Mouse (Mus musculus) stomach, embryonic 14.5 days (tissue): ENCODE data around the gene Tssk6. TPM values are rescaled to one million over a fixed set of nuclear protein-coding genes. Genes with fewer than 3 reads are reported as not detected.

Experiments
- ATAC-seq: fragments of 200-750 bp; cut with Nextera tagmentation; 2 replicates; pipeline ENCODE4 v1.8.0; 2017; ENCODE audit warnings: low read depth, moderate TSS enrichment; ENCODE audit not compliant: insufficient number of reproducible peaks, insufficient read depth, low FRiP score
- H3K27ac ChIP-seq: fragments of 300-500 bp; sonication (generic); 2 replicates; pipeline ENCODE4 v1.5.1; 2014; ENCODE audit warnings: mild to moderate bottlenecking, low read length, moderate library complexity, mixed read lengths
- H3K27me3 ChIP-seq: fragments of 300-500 bp; sonication (generic); 2 replicates; pipeline ENCODE4 v1.6.1; 2014; ENCODE audit warnings: low read length, control low read depth, mixed read lengths; ENCODE audit not compliant: control insufficient read depth, insufficient read depth
- H3K36me3 ChIP-seq: fragments of 300-500 bp; sonication (generic); 2 replicates; pipeline ENCODE4 v1.6.1; 2014; ENCODE audit warnings: mild to moderate bottlenecking, control low read depth, low read length, moderate library complexity, mixed read lengths; ENCODE audit not compliant: control insufficient read depth, insufficient read depth
- H3K4me1 ChIP-seq: fragments of 300-500 bp; sonication (generic); 2 replicates; pipeline ENCODE4 v1.6.1; 2014; ENCODE audit warnings: low read length, control low read depth, mixed read lengths; ENCODE audit not compliant: control insufficient read depth, insufficient read depth
- H3K4me2 ChIP-seq: fragments of 300-500 bp; sonication (generic); replicated peaks from 2 replicates; pipeline ENCODE4 v1.6.1; 2014; ENCODE audit warnings: low read depth, low read length, control low read depth
- H3K4me3 ChIP-seq: fragments of 300-500 bp; sonication (generic); 2 replicates; pipeline ENCODE4 v1.5.1; 2014; ENCODE audit warnings: low read depth, low read length, control low read depth
- H3K9ac ChIP-seq: fragments of 300-500 bp; sonication (generic); replicated peaks from 2 replicates; pipeline ENCODE4 v1.6.1; 2014; ENCODE audit warnings: low read depth, mild to moderate bottlenecking, control low read depth, low read length, moderate library complexity, mixed read lengths
- H3K9me3 ChIP-seq: fragments of 300-500 bp; sonication (generic); 2 replicates; pipeline ENCODE4 v1.6.1; 2016; ENCODE audit warnings: low read depth, low read length, control low read depth; ENCODE audit not compliant: control insufficient read depth
- WGBS: fragments of 180-500 bp; shearing (Covaris S2); extraction: QIAGEN DNeasy Blood & Tissue Kit; methylation state at CpG from one replicate; pipeline ENCODE4 v1.1.7; 2014; 5-methylcytosine and 5-hydroxymethylcytosine counted together
- polyA plus RNA-seq: library from polyadenylated mRNA; unstranded; fragments of >200 nt; fragmentation: Nextera tagmentation; extraction: Ambion mirVana; gene quantifications from 2 replicates; pipeline ENCODE4 v1.2.1, GENCODE M21; 2014

Tssk6 gene
- polyA plus RNA-seq, 1 experiment from 2014 or later, result 3.9 TPM

DNA sequence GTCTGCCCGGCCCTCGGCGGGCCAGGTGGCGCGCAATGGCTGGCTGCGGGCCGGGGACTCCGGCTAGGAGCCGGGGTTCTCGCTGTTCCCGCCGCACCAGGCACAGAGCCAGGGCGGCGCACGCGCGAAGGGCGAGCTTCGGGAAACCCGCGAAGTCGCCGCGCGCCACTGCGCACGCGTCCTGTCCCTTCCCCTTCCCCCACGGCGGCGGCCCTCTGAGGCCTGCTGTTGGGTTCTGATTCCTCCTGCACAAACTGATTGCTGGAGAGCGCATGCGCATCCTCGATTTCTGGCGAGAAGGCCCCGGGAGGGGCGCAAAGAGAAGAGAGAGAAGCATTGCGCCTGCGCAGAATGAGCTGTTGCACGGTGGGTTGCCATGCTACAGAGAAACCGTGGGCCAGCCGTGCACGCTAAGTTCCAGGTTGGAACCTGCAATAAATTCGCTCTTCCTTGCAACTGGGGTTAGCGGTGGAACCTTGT is 1.1 kb downstream of the Tssk6 start:
- peak; percentile 87 for ATAC-seq
- Histone ChIP-seq H3K27ac (peak overlapping the region; percentile 91), H3K4me1 (peaks cover 11% of the 10 kb centered on the region; the same call in 1 of the 2 replicates), H3K27me3 (no peaks in the 10 kb centered on the region), H3K36me3 (peaks cover 4% of the 10 kb centered on the region; the same call in 1 of the 2 replicates), H3K9ac (peak overlapping the region; percentile 65), H3K4me3 (peak overlapping the region; percentile 75), H3K4me2 (peak overlapping the region; percentile 98), H3K9me3 (no peaks in the 10 kb centered on the region)
- WGBS, result under 1% methylated on average over 45 of the region's 45 CpGs

- Histone ChIP-seq H3K4me2 (no peak overlapping the region), H3K4me1 (peaks cover 11% of the 10 kb centered on the region; the same call in 1 of the 2 replicates), H3K4me3 (peak overlapping the region; percentile 75; the same call in 1 of the 2 replicates), H3K9me3 (no peaks in the 10 kb centered on the region), H3K36me3 (peaks cover 7% of the 10 kb centered on the region; the same call in 1 of the 2 replicates), H3K9ac (no peak overlapping the region), H3K27ac (no peak overlapping the region), H3K27me3 (no peaks in the 10 kb centered on the region)
- ATAC-seq, result no peak
- WGBS, result 78% methylated on average over 8 of the region's 8 CpGs
These were observed 2.1 kb downstream of the Tssk6 start for GRCm38 (mm10) chr8:69904096-69904495.

DNA sequence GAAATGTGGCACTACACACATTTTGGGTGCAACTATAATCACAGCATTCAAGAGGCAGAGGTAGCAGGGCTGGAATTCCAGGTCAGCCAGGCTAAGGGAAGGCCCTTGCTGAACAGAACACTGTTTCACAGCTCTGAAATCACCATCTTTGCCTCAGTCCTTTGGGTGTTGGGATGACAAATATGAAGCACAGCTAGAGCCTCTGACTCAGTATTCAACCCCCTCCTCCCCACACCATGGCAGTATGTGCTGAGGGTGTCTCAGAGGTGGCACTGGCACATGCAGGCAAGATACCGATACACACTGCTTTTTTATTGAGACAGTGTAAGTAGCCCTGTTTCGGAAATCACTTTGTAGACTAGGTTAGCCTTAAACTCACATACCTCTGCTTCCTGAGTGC is 4.3 kb downstream of the Tssk6 start:
- H3K9me3 ChIP-seq, result no peaks in the 10 kb centered on the region
- no peak overlapping the region for H3K4me2 ChIP-seq
- 94% methylated on average over 2 of the region's 2 CpGs for WGBS
- no peak overlapping the region for H3K9ac ChIP-seq
- H3K27ac ChIP-seq, result no peak overlapping the region
- H3K27me3 ChIP-seq, result no peaks in the 10 kb centered on the region
- 0 out of 2 replicates have a peak, but pooled peaks cover 4% of the 10 kb centered on the region for H3K4me1 ChIP-seq
- ATAC-seq, result no peak
- H3K36me3 ChIP-seq, result peaks cover 21% of the 10 kb centered on the region
- no peak overlapping the region for H3K4me3 ChIP-seq

GRCm38 (mm10) chr8:69907106-69907505 is 5.1 kb downstream of the Tssk6 start:
- no peak for ATAC-seq
- H3K9ac ChIP-seq, result no peak overlapping the region
- H3K9me3 ChIP-seq, result no peaks in the 10 kb centered on the region
- H3K36me3 ChIP-seq, result peaks cover 28% of the 10 kb centered on the region
- no peak overlapping the region for H3K4me2 ChIP-seq
- H3K4me1 ChIP-seq, result 0 out of 2 replicates have a peak, but pooled peaks cover 2% of the 10 kb centered on the region
- no peak overlapping the region for H3K27ac ChIP-seq
- H3K4me3 ChIP-seq, result no peak overlapping the region
- 86% methylated on average over 2 of the region's 2 CpGs for WGBS
- no peaks in the 10 kb centered on the region for H3K27me3 ChIP-seq

GRCm38 (mm10) chr8:69911917-69912316 is 9.9 kb downstream of the Tssk6 start:
- no peak overlapping the region for H3K27ac ChIP-seq
- H3K9ac ChIP-seq, result no peak overlapping the region
- WGBS, result 94% methylated on average over 13 of the region's 13 CpGs
- no peaks in the 10 kb centered on the region for H3K9me3 ChIP-seq
- H3K27me3 ChIP-seq, result no peaks in the 10 kb centered on the region
- no peak overlapping the region for H3K4me2 ChIP-seq
- H3K36me3 ChIP-seq, result peaks cover 56% of the 10 kb centered on the region
- no peak for ATAC-seq
- no peak overlapping the region for H3K4me3 ChIP-seq
- no peaks in the 10 kb centered on the region for H3K4me1 ChIP-seq

GRCm38 (mm10) chr8:69912478-69913074 is 10.6 kb downstream of the Tssk6 start:
- no peak for ATAC-seq
- 90% methylated on average over 12 of the region's 12 CpGs for WGBS
- Histone ChIP-seq H3K9me3 (no peaks in the 10 kb centered on the region), H3K4me1 (no peaks in the 10 kb centered on the region), H3K36me3 (peaks cover 58% of the 10 kb centered on the region), H3K4me3 (no peak overlapping the region), H3K9ac (no peak overlapping the region), H3K27ac (no peak overlapping the region), H3K4me2 (no peak overlapping the region), H3K27me3 (no peaks in the 10 kb centered on the region)

GRCm38 (mm10) chr8:69914526-69914925 is 12.5 kb downstream of the Tssk6 start:
- H3K27ac ChIP-seq, result no peak overlapping the region
- peaks cover 48% of the 10 kb centered on the region for H3K36me3 ChIP-seq
- no peaks in the 10 kb centered on the region for H3K4me1 ChIP-seq
- no peaks in the 10 kb centered on the region for H3K9me3 ChIP-seq
- 83% methylated on average over 4 of the region's 4 CpGs for WGBS
- no peaks in the 10 kb centered on the region for H3K27me3 ChIP-seq
- no peak overlapping the region for H3K4me2 ChIP-seq
- no peak overlapping the region for H3K9ac ChIP-seq
- H3K4me3 ChIP-seq, result no peak overlapping the region
- ATAC-seq, result no peak

GRCm38 (mm10) chr8:69915748-69916147 is 13.8 kb downstream of the Tssk6 start:
- no peak overlapping the region for H3K4me2 ChIP-seq
- no peaks in the 10 kb centered on the region for H3K27me3 ChIP-seq
- no peak overlapping the region for H3K27ac ChIP-seq
- no peak overlapping the region for H3K9ac ChIP-seq
- WGBS, result 48% methylated on average over 5 of the region's 5 CpGs
- no peak for ATAC-seq
- no peak overlapping the region for H3K4me3 ChIP-seq
- peaks cover 43% of the 10 kb centered on the region for H3K36me3 ChIP-seq
- no peaks in the 10 kb centered on the region for H3K9me3 ChIP-seq
- no peaks in the 10 kb centered on the region for H3K4me1 ChIP-seq

DNA sequence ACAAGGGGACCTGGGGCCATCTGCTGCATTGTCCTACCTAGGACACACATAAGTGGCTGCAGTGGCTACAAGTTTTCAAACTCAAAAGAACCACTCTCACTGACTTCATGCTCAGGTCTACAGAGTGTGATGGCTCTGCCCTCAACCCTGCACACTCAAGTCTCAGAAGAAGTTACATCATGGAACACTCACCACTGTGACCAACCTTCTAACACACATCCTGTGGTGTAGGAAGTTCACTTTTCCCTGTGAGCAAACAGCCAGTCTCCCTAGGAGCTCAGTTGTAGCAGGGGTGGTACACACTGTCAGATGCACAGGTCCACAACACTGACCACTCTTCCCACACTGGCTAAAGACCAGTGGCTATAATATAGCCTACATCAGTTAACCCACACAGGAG is 16.5 kb downstream of the Tssk6 start:
- H3K36me3 ChIP-seq, result peaks cover 17% of the 10 kb centered on the region
- H3K27me3 ChIP-seq, result no peaks in the 10 kb centered on the region
- 0 out of 2 replicates have a peak, but pooled peaks cover 3% of the 10 kb centered on the region for H3K4me1 ChIP-seq
- no peak overlapping the region for H3K9ac ChIP-seq
- H3K4me2 ChIP-seq, result no peak overlapping the region
- no peak overlapping the region for H3K27ac ChIP-seq
- ATAC-seq, result no peak
- H3K9me3 ChIP-seq, result no peaks in the 10 kb centered on the region
- H3K4me3 ChIP-seq, result no peak overlapping the region
